In genomic region chr9:47527741-47528140, GRCm38 (mm10) we compare ENCODE assay signal across 33 mouse cellular contexts. TPM values are rescaled to one million over a fixed set of nuclear protein-coding genes. Genes with fewer than 3 reads are reported as not detected.
A peak's percentile ranks its signal among the peaks of the same experiment; 100 is the strongest.
DNase-seq lines count a peak whose midpoint lies in the region; ATAC-seq and TF ChIP-seq lines count a peak whose summit lies in the region.
"Had no signal": no experiment of that assay in that cellular context is flagged by ENCODE, and none has a peak within 500 bp of the region (broad histone marks: within the 10 kb centered on the region; RNA-seq: fewer than 3 reads in every experiment).

No protein-coding gene starts in this region.

- H3K4me3 ChIP-seq in left cerebral cortex, adult 2 months: no peak overlapping the region
- H3K4me3 ChIP-seq: embryonic facial prominence, embryonic 13.5 days; erythroblast, embryonic 14.5 days; heart, embryonic 15.5 days; hindbrain, embryonic 13.5 days; layer of hippocampus, adult 2 months; limb, embryonic 12.5 days; myocyte; neural tube, embryonic 13.5 days had no signal

- ATAC-seq in frontal cortex, adult (ENCODE audit: low TSS enrichment): peak; percentile 60
- ATAC-seq: inflammation-experienced regulatory T-cells, adult 6 months; liver, postnatal 0 days; lung, postnatal 0 days; midbrain, embryonic 16.5 days; Patski had no signal

- H3K27ac ChIP-seq in left cerebral cortex, adult 2 months: no peak overlapping the region; the same call in 1 of the 2 replicates
- H3K27ac ChIP-seq: embryonic facial prominence, embryonic 13.5 days; heart, embryonic 15.5 days; hindbrain, embryonic 13.5 days; kidney, postnatal 0 days; layer of hippocampus, adult 2 months; limb, embryonic 12.5 days; macrophage; neural tube, embryonic 13.5 days had no signal

- no peak for DNase-seq in frontal cortex, postnatal 25 days (ENCODE audit: low spot score in 2 of 2)
- peak; percentile 51 for DNase-seq in left cerebral cortex, adult 11 months (ENCODE audit: low spot score)
- no peak for DNase-seq in left cerebral cortex, adult 2 months (ENCODE audit: extremely low spot score in 1 of 2, low spot score in 2 of 2)
- DNase-seq in left cerebral cortex, postnatal 14 days (ENCODE audit: low spot score in 2 of 2): peak; percentile 46 to 74
- DNase-seq in telencephalon, adult 2 months (ENCODE audit: low read depth, low spot score): peak; percentile 79
- DNase-seq in kidney, postnatal 25 days: no peak
- DNase-seq: adrenal gland, adult 2 months; B cell, adult 2 months; cerebellum, adult 18-20 months; cerebellum, postnatal 36 days; embryo, embryonic 11 days; gastrocnemius, postnatal 36 days; heart, postnatal 36 days; kidney, adult 2 months; liver, postnatal 0 days; retina, postnatal 1 day; spleen, adult 18-20 months had no signal

- TF ChIP-seq CTCF in left cerebral cortex, adult 2 months (IDR thresholded peaks at IDR 0.05): no peak

- intact Hi-C loops in left cerebral cortex, adult 2 months (cut with DNase I): loop anchor here (2.0 to 10.0 kb wide), 5 partner anchors 83 to 710 kb away; no protein-coding TSS in a partner anchor
- intact Hi-C loops in left cerebral cortex, postnatal 14 days (cut with DNase I): no loop called here

RNA-seq across cellular contexts. Expression of gene Cadm1, which starts 2.2 kb away (rescaled TPM):
- 100 to 1,000 TPM; 230 to 269 TPM for total RNA-seq in left cerebral cortex, adult 2 months (2021)
- total RNA-seq in left cerebral cortex, postnatal 14 days (2021): 100 to 1,000 TPM; 201 to 225 TPM
- total RNA-seq: CH12.LX had no signal

Comparison
In these comparisons a context has a peak if more than half of its experiments do, and no peak if none do; other contexts are left out.
1. DNase-seq: peak in left cerebral cortex, adult 11 months (single experiment), left cerebral cortex, postnatal 14 days (2 of 2) and telencephalon, adult 2 months (single experiment); none in frontal cortex, postnatal 25 days (0 of 2), left cerebral cortex, adult 2 months (0 of 2) and kidney, postnatal 25 days (0 of 2).